Mouse (Mus musculus) heart, adult 2 months (tissue): ENCODE results near the gene Slc8a3.
"Not testable (repeated sequence)": the region's sequence is repeated elsewhere in the genome, so short reads cannot be mapped to it uniquely, and the experiment has no call there.

Experiments used
- CTCF ChIP-seq: fragments of 200-600 bp; IDR thresholded peaks from 2 replicates; pipeline ENCODE4 v1.8.1; 2022; ENCODE audit warnings: antibody characterized with exemption, mild to moderate bottlenecking, moderate library complexity
- EP300 ChIP-seq: fragments of 200-500 bp; IDR thresholded peaks from 2 replicates; pipeline ENCODE4 v1.6.1; 2011; ENCODE audit warnings: low read depth, low read length, control low read depth; ENCODE audit not compliant: insufficient read depth
- POLR2A ChIP-seq: fragments of 200-500 bp; IDR thresholded peaks from 2 replicates; pipeline ENCODE4 v1.6.1; 2011; ENCODE audit warnings: mild to moderate bottlenecking, low read depth, low read length, control low read depth; ENCODE audit not compliant: insufficient read depth

- TF ChIP-seq CTCF, EP300, POLR2A: not testable (repeated sequence)
These were observed 46.4 kb upstream of the Slc8a3 start, which contains the start of gene Gm4787 for GRCm38 (mm10) chr12:81379364-81379763.
